Mouse (Mus musculus): Measurements from ENCODE around the gene Coa7. TPM values are rescaled to one million over a fixed set of nuclear protein-coding genes. Genes with fewer than 3 reads are reported as not detected.
A peak's percentile ranks its signal among the peaks of the same experiment; 100 is the strongest.

Coa7 gene
- polyA plus RNA-seq (2014; fragmentation: Nextera tagmentation; extraction: Ambion mirVana), result 53.7 and 57.0 TPM in 2 replicates

GRCm38 (mm10) chr4:108327730-108328484, at the start of gene Coa7:
Gene Coa7, plus strand, starts transcription at chr4:108328140.
- Histone ChIP-seq H3K9ac (replicated peaks; ENCODE audit: low read length) (peak within 1 kb of the TSS; percentile 71), H3K36me3 (replicated peaks; ENCODE audit: control insufficient read depth, insufficient read depth, low read depth, low read length) (peaks cover 4% of the 10 kb centered on the region), H3K4me2 (ENCODE audit: low read depth, low read length) (peak within 1 kb of the TSS; percentile 47), H3K27ac (replicated peaks; ENCODE audit: low read depth, low read length) (peak within 1 kb of the TSS; percentile 66; the same call in 1 of the 2 replicates), H3K9me3 (replicated peaks; ENCODE audit: control insufficient read depth, low read length) (no peaks in the 10 kb centered on the region), H3K27me3 (ENCODE audit: control insufficient read depth, insufficient read depth, low read length) (no peaks in the 10 kb centered on the region), H3K4me1 (ENCODE audit: control insufficient read depth, insufficient read depth, low read length) (no peaks in the 10 kb centered on the region), H3K4me3 (ENCODE audit: low read depth, low read length) (peak within 1 kb of the TSS; percentile 47)
- ATAC-seq (replicated peaks; ENCODE audit: insufficient number of reproducible peaks, low FRiP score, low TSS enrichment, low read depth) (peak; percentile 90), DNase-seq (ENCODE audit: low spot score) (peak; percentile 98)
- WGBS, result under 1% methylated on average over 45 of the region's 45 CpGs

GRCm38 (mm10) chr4:108300266-108300665, 27.7 kb upstream of the Coa7 start:
- Histone ChIP-seq H3K4me3 (ENCODE audit: low read depth, low read length) (peak overlapping the region; percentile 80), H3K9ac (replicated peaks; ENCODE audit: low read length) (peak overlapping the region; percentile 82), H3K36me3 (replicated peaks; ENCODE audit: control insufficient read depth, insufficient read depth, low read depth, low read length) (no peaks in the 10 kb centered on the region), H3K27ac (replicated peaks; ENCODE audit: low read depth, low read length) (no peak overlapping the region), H3K4me1 (ENCODE audit: control insufficient read depth, insufficient read depth, low read length) (no peaks in the 10 kb centered on the region), H3K27me3 (ENCODE audit: control insufficient read depth, insufficient read depth, low read length) (no peaks in the 10 kb centered on the region), H3K9me3 (replicated peaks; ENCODE audit: control insufficient read depth, low read length) (no peaks in the 10 kb centered on the region), H3K4me2 (ENCODE audit: low read depth, low read length) (peak overlapping the region; percentile 48)
- under 1% methylated on average over 14 of the region's 14 CpGs for WGBS
- ATAC-seq (replicated peaks; ENCODE audit: insufficient number of reproducible peaks, low FRiP score, low TSS enrichment, low read depth) (no peak; the same call in 1 of the 2 replicates), DNase-seq (ENCODE audit: low spot score) (peak; percentile 17)

DNA sequence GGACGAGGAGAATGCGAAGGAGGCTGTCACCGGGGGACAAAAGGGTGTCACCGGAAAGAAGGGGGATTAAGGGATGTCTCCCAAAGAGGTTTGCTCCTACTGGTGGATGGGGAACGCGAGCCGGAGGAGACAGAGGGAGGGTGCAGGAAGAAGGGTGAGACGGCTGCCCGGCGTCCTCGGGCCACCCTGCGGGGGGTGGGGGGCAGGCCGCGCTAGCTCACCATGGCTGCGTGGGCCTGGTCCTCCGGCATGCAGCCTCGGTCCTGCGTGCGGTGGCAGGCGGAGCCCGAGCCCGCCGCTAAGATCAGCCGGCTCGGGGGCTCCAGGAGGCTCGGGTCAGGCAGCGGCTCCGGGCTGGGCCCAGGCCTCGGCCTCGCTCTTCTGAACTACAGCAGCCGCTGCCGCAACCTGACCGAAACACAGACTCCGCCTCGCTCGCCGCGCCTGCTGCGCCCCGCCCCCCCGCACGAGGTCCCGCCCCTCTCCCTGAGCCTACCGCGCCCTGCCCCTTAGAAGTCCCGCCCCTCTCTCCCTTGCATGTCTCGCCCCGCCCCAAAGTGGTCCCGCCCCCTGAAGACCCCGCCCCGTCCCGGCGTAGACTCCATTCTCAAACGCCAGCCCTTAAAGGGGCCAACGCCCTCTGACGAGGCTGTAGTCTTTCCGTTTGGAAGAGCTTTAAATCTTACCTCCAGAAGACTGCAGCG, 27.1 kb upstream of the Coa7 start, which contains the start of gene Zyg11b:
Gene Zyg11b (minus strand): TSS at position 427 of the 704 bp plus-strand sequence.
- under 1% methylated on average over 39 of the region's 58 CpGs for WGBS

DNA sequence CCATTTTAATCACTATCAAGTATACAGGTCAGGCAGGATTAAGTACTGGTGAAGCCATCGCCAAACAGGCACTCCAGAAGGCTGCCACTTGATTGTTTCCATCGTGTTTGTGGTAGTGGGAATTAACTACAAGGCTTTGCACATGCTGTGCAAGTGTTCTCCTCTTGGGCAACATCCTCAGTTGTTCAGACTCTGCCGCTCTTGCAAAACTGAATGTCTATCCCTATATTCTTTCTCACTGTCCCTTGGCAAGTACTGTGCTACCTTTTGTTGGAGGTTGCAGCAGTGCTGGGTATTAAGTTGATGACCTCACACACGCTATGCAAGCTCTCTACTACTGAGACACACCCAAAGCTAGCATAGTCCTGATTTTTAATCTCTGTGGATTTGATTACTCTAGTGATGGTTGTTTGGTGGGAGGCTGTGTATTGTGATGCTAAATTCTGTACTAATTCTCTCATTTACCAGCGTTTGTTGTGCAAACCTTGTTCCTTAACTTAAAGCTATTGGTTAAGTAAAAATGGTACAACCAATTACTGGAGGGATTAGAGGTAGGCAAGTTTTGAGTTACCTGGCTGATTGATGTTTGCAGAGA, 25.5 kb upstream of the Coa7 start:
- Histone ChIP-seq H3K27ac (replicated peaks; ENCODE audit: low read depth, low read length) (no peak overlapping the region), H3K4me1 (ENCODE audit: control insufficient read depth, insufficient read depth, low read length) (no peaks in the 10 kb centered on the region), H3K4me2 (ENCODE audit: low read depth, low read length) (no peak overlapping the region), H3K9me3 (replicated peaks; ENCODE audit: control insufficient read depth, low read length) (no peaks in the 10 kb centered on the region), H3K27me3 (ENCODE audit: control insufficient read depth, insufficient read depth, low read length) (no peaks in the 10 kb centered on the region), H3K4me3 (ENCODE audit: low read depth, low read length) (no peak overlapping the region), H3K36me3 (replicated peaks; ENCODE audit: control insufficient read depth, insufficient read depth, low read depth, low read length) (no peaks in the 10 kb centered on the region), H3K9ac (replicated peaks; ENCODE audit: low read length) (no peak overlapping the region)
- no peak for DNase-seq (ENCODE audit: low spot score)
- WGBS, result 81% methylated on average over 5 of the region's 5 CpGs
- no peak for ATAC-seq (replicated peaks; ENCODE audit: insufficient number of reproducible peaks, low FRiP score, low TSS enrichment, low read depth)

More for the DNA sequence above, 27.1 kb upstream of the Coa7 start, which contains the start of gene Zyg11b:
- H3K4me3 ChIP-seq (ENCODE audit: low read depth, low read length), result peak within 1 kb of the TSS; percentile 80
- H3K9me3 ChIP-seq (replicated peaks; ENCODE audit: control insufficient read depth, low read length), result no peaks in the 10 kb centered on the region
- H3K27me3 ChIP-seq (ENCODE audit: control insufficient read depth, insufficient read depth, low read length), result no peaks in the 10 kb centered on the region
- peak; percentile 97 for DNase-seq (ENCODE audit: low spot score)
- H3K9ac ChIP-seq (replicated peaks; ENCODE audit: low read length), result peak within 1 kb of the TSS; percentile 82
- no peaks in the 10 kb centered on the region for H3K4me1 ChIP-seq (ENCODE audit: control insufficient read depth, insufficient read depth, low read length)
- H3K4me2 ChIP-seq (ENCODE audit: low read depth, low read length), result peak within 1 kb of the TSS; percentile 48
- no peaks in the 10 kb centered on the region for H3K36me3 ChIP-seq (replicated peaks; ENCODE audit: control insufficient read depth, insufficient read depth, low read depth, low read length)
- peak; percentile 93 for ATAC-seq (replicated peaks; ENCODE audit: insufficient number of reproducible peaks, low FRiP score, low TSS enrichment, low read depth)
- peak within 1 kb of the TSS; percentile 65 for H3K27ac ChIP-seq (replicated peaks; ENCODE audit: low read depth, low read length)

- ATAC-seq (replicated peaks; ENCODE audit: insufficient number of reproducible peaks, low FRiP score, low TSS enrichment, low read depth), result no peak
- Histone ChIP-seq H3K36me3 (replicated peaks; ENCODE audit: control insufficient read depth, insufficient read depth, low read depth, low read length) (no peaks in the 10 kb centered on the region), H3K4me1 (ENCODE audit: control insufficient read depth, insufficient read depth, low read length) (no peaks in the 10 kb centered on the region), H3K27me3 (ENCODE audit: control insufficient read depth, insufficient read depth, low read length) (no peaks in the 10 kb centered on the region), H3K9ac (replicated peaks; ENCODE audit: low read length) (no peak overlapping the region), H3K4me2 (ENCODE audit: low read depth, low read length) (no peak overlapping the region), H3K9me3 (replicated peaks; ENCODE audit: control insufficient read depth, low read length) (no peaks in the 10 kb centered on the region), H3K27ac (replicated peaks; ENCODE audit: low read depth, low read length) (no peak overlapping the region), H3K4me3 (ENCODE audit: low read depth, low read length) (no peak overlapping the region)
- no peak for DNase-seq (ENCODE audit: low spot score)
- WGBS, result 77% methylated on average over 6 of the region's 6 CpGs
These were observed 17.2 kb upstream of the Coa7 start for GRCm38 (mm10) chr4:108310706-108311105.

DNA sequence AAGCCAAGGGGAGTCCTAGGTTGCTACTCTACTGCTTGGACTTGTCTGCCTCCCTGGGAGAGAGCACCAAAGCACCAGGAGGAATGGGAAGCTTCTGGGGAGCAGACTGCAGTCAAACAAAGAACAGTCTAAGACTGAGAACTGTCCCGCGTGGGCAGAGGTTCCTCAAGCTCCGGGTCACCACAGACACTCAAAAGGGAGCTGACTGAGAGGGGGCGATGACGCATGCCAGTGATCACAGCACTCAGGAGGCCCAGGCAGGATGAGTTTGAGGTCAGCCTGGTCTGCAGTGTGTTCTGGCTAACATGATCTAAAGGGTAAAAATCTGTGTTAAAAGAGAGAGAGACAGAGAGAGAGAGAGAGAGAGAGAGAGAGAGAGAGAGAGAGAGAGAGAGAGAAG, 13.9 kb upstream of the Coa7 start:
- H3K4me3 ChIP-seq (ENCODE audit: low read depth, low read length), result no peak overlapping the region
- no peak overlapping the region for H3K27ac ChIP-seq (replicated peaks; ENCODE audit: low read depth, low read length)
- H3K36me3 ChIP-seq (replicated peaks; ENCODE audit: control insufficient read depth, insufficient read depth, low read depth, low read length), result no peaks in the 10 kb centered on the region
- no peak for ATAC-seq (replicated peaks; ENCODE audit: insufficient number of reproducible peaks, low FRiP score, low TSS enrichment, low read depth)
- no peak overlapping the region for H3K9ac ChIP-seq (replicated peaks; ENCODE audit: low read length)
- WGBS, result 59% methylated on average over 5 of the region's 5 CpGs
- H3K27me3 ChIP-seq (ENCODE audit: control insufficient read depth, insufficient read depth, low read length), result no peaks in the 10 kb centered on the region
- H3K4me2 ChIP-seq (ENCODE audit: low read depth, low read length), result no peak overlapping the region
- no peak for DNase-seq (ENCODE audit: low spot score)
- H3K4me1 ChIP-seq (ENCODE audit: control insufficient read depth, insufficient read depth, low read length), result no peaks in the 10 kb centered on the region
- no peaks in the 10 kb centered on the region for H3K9me3 ChIP-seq (replicated peaks; ENCODE audit: control insufficient read depth, low read length)

DNA sequence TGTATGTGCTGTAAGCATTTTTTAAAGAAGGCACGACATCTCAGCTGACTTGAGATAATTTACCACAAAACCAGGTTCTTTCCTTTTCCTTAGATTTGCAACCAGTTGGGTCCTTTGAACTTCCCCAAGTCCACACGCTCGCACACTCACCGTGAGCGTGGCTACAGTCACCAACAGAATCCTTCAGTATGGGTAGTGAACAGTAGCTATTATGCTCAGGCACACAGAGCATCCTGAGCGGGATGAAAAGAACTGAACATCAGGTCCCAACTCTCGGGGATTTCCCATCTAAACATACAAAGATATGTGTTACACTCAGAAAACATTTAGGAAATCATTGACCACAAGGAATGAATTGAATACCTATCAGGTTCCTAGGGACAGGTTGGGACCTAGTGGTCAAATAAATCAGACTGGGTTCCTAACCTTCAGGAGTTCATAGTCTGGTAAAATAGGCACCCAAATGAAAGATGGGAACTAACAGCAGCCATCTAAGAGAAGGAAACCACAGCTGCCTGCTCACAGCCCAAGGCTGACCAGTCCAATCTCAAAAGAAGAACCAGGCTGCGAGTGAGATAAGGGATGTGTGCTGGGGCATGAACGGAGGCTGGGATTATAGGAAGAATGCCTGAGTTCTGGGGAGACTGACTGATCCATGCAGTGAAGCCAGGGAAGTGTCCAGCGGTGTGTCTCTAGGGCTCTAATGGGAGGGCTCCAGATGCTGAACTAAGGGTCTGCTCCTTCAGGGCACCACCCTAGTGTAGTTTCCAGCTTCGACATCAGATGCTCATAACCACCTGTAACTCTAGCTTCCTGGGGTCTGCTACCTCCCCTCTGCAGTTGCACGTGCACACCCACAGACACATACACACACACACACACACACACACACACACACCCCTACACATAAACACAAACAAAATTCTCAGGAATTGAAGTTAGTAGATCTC, 10.0 kb upstream of the Coa7 start:
- no peaks in the 10 kb centered on the region for H3K36me3 ChIP-seq (replicated peaks; ENCODE audit: control insufficient read depth, insufficient read depth, low read depth, low read length)
- H3K27me3 ChIP-seq (ENCODE audit: control insufficient read depth, insufficient read depth, low read length), result no peaks in the 10 kb centered on the region
- DNase-seq (ENCODE audit: low spot score) (no peak), ATAC-seq (replicated peaks; ENCODE audit: insufficient number of reproducible peaks, low FRiP score, low TSS enrichment, low read depth) (no peak)
- no peak overlapping the region for H3K9ac ChIP-seq (replicated peaks; ENCODE audit: low read length)
- H3K4me2 ChIP-seq (ENCODE audit: low read depth, low read length), result no peak overlapping the region
- no peak overlapping the region for H3K4me3 ChIP-seq (ENCODE audit: low read depth, low read length)
- WGBS, result 81% methylated on average over 12 of the region's 12 CpGs
- no peaks in the 10 kb centered on the region for H3K9me3 ChIP-seq (replicated peaks; ENCODE audit: control insufficient read depth, low read length)
- no peaks in the 10 kb centered on the region for H3K4me1 ChIP-seq (ENCODE audit: control insufficient read depth, insufficient read depth, low read length)
- H3K27ac ChIP-seq (replicated peaks; ENCODE audit: low read depth, low read length), result no peak overlapping the region
